Mouse (Mus musculus): ENCODE data around the gene Six2. TPM values are rescaled to one million over a fixed set of nuclear protein-coding genes. Genes with fewer than 3 reads are reported as not detected.

Six2 gene
- not detected for polyA plus RNA-seq (2012; fragmentation: generic; extraction: Trizol)
- long read RNA-seq, experiment 1: 0 reads
- long read RNA-seq, experiment 2: 0 reads

DNA sequence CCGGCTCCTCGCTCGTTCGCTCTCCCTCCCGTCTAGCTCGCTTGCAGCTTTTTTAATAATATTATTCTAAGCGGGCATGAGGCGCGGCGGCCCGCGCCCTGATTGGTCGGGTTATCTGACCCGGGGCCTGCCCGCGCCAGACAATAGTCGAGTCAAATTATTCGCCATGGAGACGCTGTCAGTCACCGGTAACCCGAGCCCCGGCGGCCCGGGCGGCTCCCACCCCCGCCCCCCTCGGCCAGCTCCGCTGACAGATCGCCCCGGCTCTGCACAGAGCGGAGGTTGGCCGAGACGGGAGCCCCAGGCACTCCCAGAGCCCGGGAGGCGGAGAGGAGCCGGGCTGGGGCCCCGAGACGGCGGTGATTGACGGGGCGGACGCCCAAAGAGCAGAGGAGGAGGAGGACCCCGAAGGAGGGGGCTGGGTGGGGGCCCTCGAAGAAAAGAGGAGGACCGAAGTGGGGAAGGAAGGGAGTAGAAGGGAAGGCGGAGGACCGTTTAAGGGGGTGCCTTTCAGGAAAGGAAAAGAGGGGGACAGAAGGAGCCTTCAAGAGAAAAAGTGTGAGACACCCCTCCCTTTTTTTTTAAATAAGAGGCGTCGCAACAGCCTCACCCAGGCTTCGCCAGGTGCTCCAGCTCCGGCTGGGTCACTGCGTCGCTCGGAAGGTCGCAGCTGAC is at the start of gene Six2:
Gene Six2 (minus strand): TSS at position 39 of the 675 bp plus-strand sequence.
- Histone ChIP-seq H3K27me3 (ENCODE audit: control insufficient read depth, insufficient read depth, insufficient read length) (no peaks in the 10 kb centered on the region), H3ac (ENCODE audit: control insufficient read depth, insufficient read length, low read depth) (no peak within 1 kb of the TSS), H3K79me2 (ENCODE audit: control insufficient read depth, insufficient read depth) (no peaks in the 10 kb centered on the region), H3K36me3 (ENCODE audit: control insufficient read depth, insufficient read depth) (no peaks in the 10 kb centered on the region), H3K79me3 (ENCODE audit: low read depth) (no peaks in the 10 kb centered on the region), H3K4me3 (ENCODE audit: insufficient read depth, poor library complexity, severe bottlenecking) (no peak within 1 kb of the TSS)
- TF ChIP-seq MAX (IDR thresholded peaks at IDR 0.05) (no peak), CTCF (IDR thresholded peaks at IDR 0.05; ENCODE audit: control insufficient read depth, insufficient read depth, insufficient read length) (no peak), MYOG (IDR thresholded peaks at IDR 0.05; ENCODE audit: control insufficient read depth, extremely low read depth, insufficient read length) (no peak), USF1 (IDR thresholded peaks at IDR 0.05; ENCODE audit: low read depth) (no peak), MYOD1 (IDR thresholded peaks at IDR 0.05; ENCODE audit: control insufficient read depth, insufficient read length, low read depth) (no peak), FOSL1 (IDR thresholded peaks at IDR 0.05; ENCODE audit: insufficient read depth, low read length, poor library complexity, severe bottlenecking) (no peak)

DNA sequence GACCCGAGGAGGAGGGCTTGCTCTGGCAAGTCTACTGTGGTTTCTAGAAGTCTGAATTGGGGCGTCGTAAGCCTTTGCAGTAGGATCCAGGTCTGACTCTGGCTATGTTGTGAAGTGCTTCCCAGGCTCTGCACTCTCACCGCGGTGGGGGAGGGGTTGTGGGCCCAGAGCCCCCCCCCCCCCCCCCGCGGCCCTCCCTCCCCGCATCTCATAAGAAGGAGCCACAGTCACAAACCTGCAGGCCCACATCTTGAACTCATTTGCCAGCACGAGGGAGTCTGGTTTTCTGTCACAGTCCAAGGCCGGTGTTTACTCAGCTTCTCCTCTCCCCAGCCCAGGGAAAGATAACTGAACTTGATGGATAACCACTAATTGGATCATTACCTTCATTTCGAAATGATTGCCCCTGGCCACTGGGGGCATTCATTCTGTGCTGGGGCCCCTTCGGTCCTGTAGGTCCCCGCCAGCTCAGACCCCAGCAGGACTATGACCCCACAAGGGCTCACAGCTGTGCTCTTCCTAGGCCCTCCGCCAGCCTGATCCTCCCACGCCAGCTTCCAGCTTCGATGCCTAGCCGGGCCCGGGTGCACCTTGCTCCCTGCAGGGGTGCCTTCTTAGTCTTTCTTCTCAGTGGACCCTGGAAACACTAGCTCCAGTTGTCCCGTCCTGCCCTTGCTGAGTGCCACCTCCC is 49.2 kb upstream of the Six2 start:
- Histone ChIP-seq H3K27me3 (ENCODE audit: control insufficient read depth, insufficient read depth, insufficient read length) (no peaks in the 10 kb centered on the region), H3K36me3 (ENCODE audit: control insufficient read depth, insufficient read depth) (no peaks in the 10 kb centered on the region), H3K4me3 (ENCODE audit: insufficient read depth, poor library complexity, severe bottlenecking) (no peak overlapping the region), H3ac (ENCODE audit: control insufficient read depth, insufficient read length, low read depth) (no peak overlapping the region), H3K79me3 (ENCODE audit: low read depth) (no peaks in the 10 kb centered on the region), H3K79me2 (ENCODE audit: control insufficient read depth, insufficient read depth) (no peaks in the 10 kb centered on the region)
- TF ChIP-seq CTCF (IDR thresholded peaks at IDR 0.05; ENCODE audit: control insufficient read depth, insufficient read depth, insufficient read length) (no peak), MYOG (IDR thresholded peaks at IDR 0.05; ENCODE audit: control insufficient read depth, extremely low read depth, insufficient read length) (no peak), CEBPB (IDR thresholded peaks at IDR 0.05; ENCODE audit: low read depth) (no peak), FOSL1 (IDR thresholded peaks at IDR 0.05; ENCODE audit: insufficient read depth, low read length, poor library complexity, severe bottlenecking) (no peak), USF1 (IDR thresholded peaks at IDR 0.05; ENCODE audit: low read depth) (no peak), MYOD1 (IDR thresholded peaks at IDR 0.05; ENCODE audit: control insufficient read depth, insufficient read length, low read depth) (no peak)

DNA sequence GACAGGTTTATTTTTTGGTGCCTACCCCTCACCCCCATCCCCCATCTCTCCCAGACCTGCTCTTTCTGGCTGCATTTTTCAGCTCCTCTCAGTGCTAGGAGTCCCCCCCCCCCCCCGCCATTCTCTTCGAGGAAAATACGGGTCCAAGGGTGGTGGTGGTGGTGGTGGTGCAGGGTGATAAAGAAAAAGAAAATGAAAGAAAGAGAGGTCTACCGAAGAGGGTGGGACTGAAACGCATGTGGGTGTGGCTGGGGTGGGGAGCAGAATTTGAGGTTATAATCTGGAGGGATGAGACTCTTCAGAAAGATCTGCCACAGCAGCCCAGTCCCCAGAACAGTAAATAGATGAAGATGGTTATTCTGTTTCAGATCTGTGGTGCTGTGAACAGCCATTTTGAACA is 43.3 kb upstream of the Six2 start:
- Histone ChIP-seq H3K79me3 (ENCODE audit: low read depth) (no peaks in the 10 kb centered on the region), H3K4me3 (ENCODE audit: insufficient read depth, poor library complexity, severe bottlenecking) (no peak overlapping the region), H3K36me3 (ENCODE audit: control insufficient read depth, insufficient read depth) (no peaks in the 10 kb centered on the region), H3ac (ENCODE audit: control insufficient read depth, insufficient read length, low read depth) (no peak overlapping the region), H3K79me2 (ENCODE audit: control insufficient read depth, insufficient read depth) (no peaks in the 10 kb centered on the region), H3K27me3 (ENCODE audit: control insufficient read depth, insufficient read depth, insufficient read length) (no peaks in the 10 kb centered on the region)
- TF ChIP-seq MAX (IDR thresholded peaks at IDR 0.05) (no peak), CTCF (IDR thresholded peaks at IDR 0.05; ENCODE audit: control insufficient read depth, insufficient read depth, insufficient read length) (no peak), CEBPB (IDR thresholded peaks at IDR 0.05; ENCODE audit: low read depth) (no peak), MYOG (IDR thresholded peaks at IDR 0.05; ENCODE audit: control insufficient read depth, extremely low read depth, insufficient read length) (no peak), FOSL1 (IDR thresholded peaks at IDR 0.05; ENCODE audit: insufficient read depth, low read length, poor library complexity, severe bottlenecking) (no peak), MYOD1 (IDR thresholded peaks at IDR 0.05; ENCODE audit: control insufficient read depth, insufficient read length, low read depth) (no peak), USF1 (IDR thresholded peaks at IDR 0.05; ENCODE audit: low read depth) (no peak)

DNA sequence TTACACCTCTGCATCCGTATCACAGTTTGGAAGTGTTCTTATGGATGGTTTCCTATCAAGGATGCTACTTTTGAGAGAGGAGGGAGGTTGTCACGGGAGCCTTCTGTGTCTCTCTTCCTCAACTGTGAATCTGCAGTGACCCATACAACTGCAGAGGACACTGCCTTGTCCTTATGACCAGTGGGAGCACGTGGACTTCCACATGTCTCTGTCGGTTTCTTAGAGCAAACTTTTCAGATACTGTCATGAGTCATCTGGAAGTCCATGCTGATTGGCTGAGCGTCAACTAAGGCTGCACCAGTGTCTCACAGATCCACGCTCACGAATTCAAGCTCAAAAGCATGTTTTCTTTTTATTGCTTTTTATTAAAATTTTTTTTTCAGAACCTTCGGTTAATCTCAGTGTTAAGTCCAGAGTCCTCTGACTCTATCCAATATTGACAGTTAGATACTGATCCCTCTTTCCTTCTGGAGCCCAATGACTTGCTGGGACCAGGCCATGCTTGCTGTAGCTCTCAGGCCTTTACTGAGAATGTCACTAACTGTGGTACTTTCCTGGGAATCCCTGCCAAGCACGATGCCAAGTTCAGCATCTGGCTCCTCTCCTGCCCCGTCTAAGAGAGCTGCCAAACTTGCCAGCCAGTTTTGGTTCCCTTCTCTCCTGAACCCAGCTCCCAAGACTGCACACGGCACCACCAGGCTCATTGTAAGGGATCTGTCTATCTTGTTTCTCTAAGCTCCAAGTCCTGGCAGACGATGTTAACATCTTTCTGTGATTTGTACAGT is 42.3 kb upstream of the Six2 start:
- Histone ChIP-seq H3ac (ENCODE audit: control insufficient read depth, insufficient read length, low read depth) (no peak overlapping the region), H3K36me3 (ENCODE audit: control insufficient read depth, insufficient read depth) (no peaks in the 10 kb centered on the region), H3K27me3 (ENCODE audit: control insufficient read depth, insufficient read depth, insufficient read length) (no peaks in the 10 kb centered on the region), H3K79me2 (ENCODE audit: control insufficient read depth, insufficient read depth) (no peaks in the 10 kb centered on the region), H3K79me3 (ENCODE audit: low read depth) (no peaks in the 10 kb centered on the region), H3K4me3 (ENCODE audit: insufficient read depth, poor library complexity, severe bottlenecking) (no peak overlapping the region)
- no peak for TF ChIP-seq MYOG (IDR thresholded peaks at IDR 0.05; ENCODE audit: control insufficient read depth, extremely low read depth, insufficient read length)
- no peak for TF ChIP-seq FOSL1 (IDR thresholded peaks at IDR 0.05; ENCODE audit: insufficient read depth, low read length, poor library complexity, severe bottlenecking)
- no peak for TF ChIP-seq USF1 (IDR thresholded peaks at IDR 0.05; ENCODE audit: low read depth)
- no peak for TF ChIP-seq MYOD1 (IDR thresholded peaks at IDR 0.05; ENCODE audit: control insufficient read depth, insufficient read length, low read depth)
- no peak for TF ChIP-seq MAX (IDR thresholded peaks at IDR 0.05)
- no peak for TF ChIP-seq CTCF (IDR thresholded peaks at IDR 0.05; ENCODE audit: control insufficient read depth, insufficient read depth, insufficient read length)

DNA sequence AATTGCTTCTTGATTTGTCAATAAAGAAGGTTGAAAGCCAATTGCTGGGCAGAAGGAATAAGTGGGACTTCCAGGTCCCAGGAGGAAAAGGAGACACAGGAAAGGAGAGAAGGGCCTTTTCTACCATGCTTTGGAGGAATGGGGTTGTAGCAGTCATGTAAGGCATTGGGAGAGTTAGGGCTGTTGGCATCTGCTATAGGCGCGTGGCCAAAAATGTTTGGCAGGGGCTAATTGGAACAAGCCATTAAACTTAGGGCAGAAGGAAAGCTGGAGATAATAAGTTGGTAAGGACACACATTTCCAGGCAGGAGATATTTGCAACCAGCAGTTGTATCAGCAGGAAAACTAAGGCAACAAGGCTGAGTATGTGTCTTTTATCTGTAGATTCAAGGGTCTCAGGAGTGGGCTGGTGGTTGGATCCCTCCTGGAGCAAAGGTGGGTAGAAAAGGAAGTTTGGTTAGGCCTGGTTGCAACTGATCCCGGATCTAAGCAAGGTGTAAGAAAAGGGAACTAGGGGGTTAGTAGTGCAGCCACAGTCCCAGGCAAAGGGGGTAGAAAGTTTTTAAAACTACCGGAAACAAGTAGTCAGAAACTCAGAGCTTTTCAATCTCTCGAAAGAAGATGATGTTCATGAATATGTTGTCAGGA is 40.1 kb upstream of the Six2 start:
- no peak for TF ChIP-seq MYOG (IDR thresholded peaks at IDR 0.05; ENCODE audit: control insufficient read depth, extremely low read depth, insufficient read length)
- TF ChIP-seq CTCF (IDR thresholded peaks at IDR 0.05; ENCODE audit: control insufficient read depth, insufficient read depth, insufficient read length): no peak
- TF ChIP-seq FOSL1 (IDR thresholded peaks at IDR 0.05; ENCODE audit: insufficient read depth, low read length, poor library complexity, severe bottlenecking): no peak
- TF ChIP-seq MYOD1 (IDR thresholded peaks at IDR 0.05; ENCODE audit: control insufficient read depth, insufficient read length, low read depth): no peak
- TF ChIP-seq USF1 (IDR thresholded peaks at IDR 0.05; ENCODE audit: low read depth): no peak
- no peak for TF ChIP-seq MAX (IDR thresholded peaks at IDR 0.05)
- TF ChIP-seq CEBPB (IDR thresholded peaks at IDR 0.05; ENCODE audit: low read depth): no peak
- Histone ChIP-seq H3ac (ENCODE audit: control insufficient read depth, insufficient read length, low read depth) (no peak overlapping the region), H3K79me2 (ENCODE audit: control insufficient read depth, insufficient read depth) (no peaks in the 10 kb centered on the region), H3K36me3 (ENCODE audit: control insufficient read depth, insufficient read depth) (no peaks in the 10 kb centered on the region), H3K79me3 (ENCODE audit: low read depth) (no peaks in the 10 kb centered on the region), H3K4me3 (ENCODE audit: insufficient read depth, poor library complexity, severe bottlenecking) (no peak overlapping the region), H3K27me3 (ENCODE audit: control insufficient read depth, insufficient read depth, insufficient read length) (no peaks in the 10 kb centered on the region)
